Mouse (Mus musculus) lung, postnatal 4 days (tissue): Measurements from ENCODE around the gene Spata32.
A peak's percentile ranks its signal among the peaks of the same experiment; 100 is the strongest.

Source experiments
- DNase-seq, 2 experiments: peaks; one replicate each; pipeline ENCODE4 v3.0.0; 2021

The Spata32 gene

DNA sequence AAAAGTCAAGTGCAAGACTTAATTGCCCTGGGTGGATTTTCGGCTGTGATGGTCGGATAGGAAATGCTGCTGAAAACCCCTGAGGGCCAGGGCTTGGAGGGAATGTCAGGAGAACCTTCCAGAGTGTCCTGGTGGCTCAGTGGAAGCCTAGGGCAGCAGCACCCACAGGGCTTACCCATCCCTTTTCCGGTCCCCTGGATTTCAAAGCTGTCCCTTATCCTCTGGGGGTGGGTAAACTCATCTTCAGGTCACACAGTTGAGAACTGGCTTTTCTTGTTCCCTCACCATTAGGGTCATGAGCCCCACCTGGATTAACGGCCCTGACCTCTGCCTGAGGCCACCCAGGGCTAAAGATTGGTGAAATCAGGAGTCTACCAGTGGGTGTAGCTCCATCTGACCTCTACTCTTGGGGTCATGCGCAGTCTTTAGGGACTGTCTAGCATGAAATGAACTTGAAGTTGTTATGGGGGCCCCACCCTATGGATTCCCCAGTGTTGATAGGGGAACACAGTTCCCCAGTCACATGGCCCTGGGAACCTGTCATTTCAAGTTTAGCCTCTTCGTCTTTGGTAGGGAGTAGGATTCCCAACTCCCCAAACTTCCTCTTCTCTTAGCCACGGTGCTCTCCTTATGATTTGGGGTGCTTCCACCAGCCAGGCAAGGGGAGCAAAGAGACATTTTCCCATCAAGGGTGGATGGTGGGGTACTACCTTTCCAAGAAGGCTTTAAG is 45.0 kb downstream of the Spata32 start:
- DNase-seq: peak in 1 of 2 experiments; percentile 32

GRCm38 (mm10) chr11:103172392-103173040 is 45.7 kb downstream of the Spata32 start:
- DNase-seq: no peak

- peak in 1 of 2 experiments; percentile 36 for DNase-seq
Observed at GRCm38 (mm10) chr11:103171703-103172391, 46.4 kb downstream of the Spata32 start.

DNA sequence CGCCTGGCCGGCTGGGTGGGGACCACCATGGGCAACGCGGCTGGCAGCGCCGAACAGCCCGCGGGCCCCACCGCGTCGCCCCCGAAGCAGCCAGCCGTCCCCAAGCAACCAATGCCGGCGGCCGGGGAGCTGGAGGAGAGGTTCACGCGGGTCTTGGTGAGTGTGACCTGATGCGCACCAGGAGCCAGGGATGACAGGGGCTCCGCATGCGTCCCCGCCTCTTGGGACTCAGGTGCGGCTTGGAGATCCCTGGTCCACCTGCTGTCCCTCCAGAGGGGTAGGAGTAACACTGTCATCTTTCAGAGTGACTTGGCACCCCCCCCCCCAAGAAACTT is 47.0 kb downstream of the Spata32 start:
- no peak for DNase-seq

DNA sequence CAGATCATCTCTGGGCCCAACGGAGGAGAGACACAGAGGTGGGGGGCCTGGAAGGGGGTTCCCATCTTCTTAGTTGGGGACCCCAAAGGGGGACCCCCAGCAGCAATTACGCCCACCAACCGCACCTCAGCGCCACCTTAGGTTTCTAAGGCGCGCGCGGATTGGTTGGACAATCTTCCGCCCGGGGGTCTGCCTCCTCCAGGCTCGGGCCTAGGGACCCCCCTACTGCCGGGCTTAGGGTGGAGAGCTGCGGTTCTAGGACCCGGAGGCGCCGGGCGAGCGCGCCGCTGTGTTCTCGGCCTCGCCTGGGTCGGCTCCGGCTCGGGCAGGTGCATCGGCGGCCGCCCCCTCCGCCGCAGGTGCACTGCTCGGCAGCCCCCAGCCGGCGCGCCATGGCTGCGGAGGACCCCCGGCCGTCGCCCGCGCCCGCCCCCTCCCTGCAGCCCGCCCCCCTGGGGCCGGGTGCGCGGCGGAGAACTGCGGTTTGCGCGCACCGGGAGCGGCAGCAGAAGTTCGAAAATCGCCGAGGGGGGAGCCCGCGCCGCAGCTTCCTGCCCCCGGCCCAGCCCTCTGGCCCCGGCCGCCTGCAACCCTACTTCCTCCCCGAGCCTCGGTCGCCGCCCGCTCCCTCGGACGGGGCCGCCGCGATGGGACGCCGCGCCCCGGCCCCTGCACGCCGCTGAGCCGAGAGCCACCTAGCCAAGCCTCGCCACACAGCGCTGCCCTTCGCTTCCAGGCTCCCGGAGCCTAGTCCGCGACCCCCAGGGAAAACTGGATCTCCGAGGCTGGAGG is 47.5 kb downstream of the Spata32 start, which contains the start of gene Fmnl1:
Gene Fmnl1 (plus strand): TSS at position 614 of the 792 bp plus-strand sequence.
- peak; percentile 73 to 77 for DNase-seq

DNA sequence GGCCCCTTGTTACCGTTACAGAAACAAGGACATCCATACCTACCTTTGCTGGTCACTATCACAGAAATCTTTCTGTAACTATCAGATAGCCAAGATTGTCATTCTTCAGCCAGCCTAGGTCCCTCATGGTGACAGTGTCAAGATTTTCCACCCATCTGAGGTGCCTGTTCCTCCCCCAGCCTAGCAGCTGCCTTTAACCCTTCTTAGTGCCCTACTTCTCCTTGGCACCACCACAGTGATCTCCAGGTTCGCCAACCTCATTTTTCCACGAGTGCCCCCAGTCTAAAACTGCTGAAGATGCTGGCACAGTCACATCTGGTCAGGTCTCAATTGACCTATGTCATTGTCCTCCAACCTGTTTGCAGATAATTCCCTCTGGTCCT is 48.1 kb downstream of the Spata32 start:
- no peak for DNase-seq

- DNase-seq: no peak
Observed at GRCm38 (mm10) chr11:103169664-103170063, 48.6 kb downstream of the Spata32 start.

- peak; percentile 61 to 81 for DNase-seq
Observed at GRCm38 (mm10) chr11:103168690-103169390, 49.4 kb downstream of the Spata32 start.

GRCm38 (mm10) chr11:103164391-103164790 is 53.8 kb downstream of the Spata32 start:
- DNase-seq: peak in 1 of 2 experiments; percentile 35

GRCm38 (mm10) chr11:103162132-103162531 is 56.1 kb downstream of the Spata32 start:
- DNase-seq: peak in 1 of 2 experiments; percentile 47

DNA sequence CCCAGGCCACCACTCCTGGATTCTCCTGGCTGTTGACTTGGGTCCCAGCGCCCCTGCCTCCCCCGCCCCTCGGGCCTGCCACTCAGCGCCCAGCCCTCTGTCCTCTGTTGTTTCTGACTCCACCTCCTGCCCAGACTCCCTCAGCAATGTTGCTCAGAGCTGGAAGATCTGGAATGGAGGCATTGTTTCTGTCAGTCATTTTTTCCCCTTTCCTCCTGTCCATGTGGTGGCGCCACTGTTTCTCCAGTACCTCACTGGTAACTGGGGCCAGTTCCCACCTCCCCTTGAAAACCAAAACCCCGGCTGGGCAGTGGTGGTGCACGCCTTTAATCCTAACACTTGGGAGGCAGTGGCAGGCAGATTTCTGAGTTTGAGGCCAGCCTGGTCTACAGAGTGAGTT is 56.8 kb downstream of the Spata32 start:
- DNase-seq: no peak

DNA sequence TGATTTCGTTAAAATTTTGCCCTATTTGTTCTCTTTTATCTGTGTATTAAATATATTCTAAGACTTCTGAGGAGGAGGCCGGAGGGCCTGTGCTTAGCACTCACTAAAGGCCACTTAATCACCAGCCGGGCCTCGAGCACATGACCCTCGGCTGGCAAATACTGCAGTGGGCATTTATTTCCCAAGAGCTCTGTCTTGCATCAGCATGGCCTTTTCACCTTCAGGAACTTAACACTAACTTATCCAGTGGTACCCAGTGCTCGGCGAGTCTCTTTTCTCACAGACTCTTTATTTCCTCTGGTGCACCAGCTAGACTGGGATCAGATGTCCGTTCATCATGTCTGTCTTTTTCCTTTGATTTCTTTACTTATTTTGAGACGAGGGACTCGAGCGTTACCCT is 57.5 kb downstream of the Spata32 start:
- DNase-seq: no peak

DNA sequence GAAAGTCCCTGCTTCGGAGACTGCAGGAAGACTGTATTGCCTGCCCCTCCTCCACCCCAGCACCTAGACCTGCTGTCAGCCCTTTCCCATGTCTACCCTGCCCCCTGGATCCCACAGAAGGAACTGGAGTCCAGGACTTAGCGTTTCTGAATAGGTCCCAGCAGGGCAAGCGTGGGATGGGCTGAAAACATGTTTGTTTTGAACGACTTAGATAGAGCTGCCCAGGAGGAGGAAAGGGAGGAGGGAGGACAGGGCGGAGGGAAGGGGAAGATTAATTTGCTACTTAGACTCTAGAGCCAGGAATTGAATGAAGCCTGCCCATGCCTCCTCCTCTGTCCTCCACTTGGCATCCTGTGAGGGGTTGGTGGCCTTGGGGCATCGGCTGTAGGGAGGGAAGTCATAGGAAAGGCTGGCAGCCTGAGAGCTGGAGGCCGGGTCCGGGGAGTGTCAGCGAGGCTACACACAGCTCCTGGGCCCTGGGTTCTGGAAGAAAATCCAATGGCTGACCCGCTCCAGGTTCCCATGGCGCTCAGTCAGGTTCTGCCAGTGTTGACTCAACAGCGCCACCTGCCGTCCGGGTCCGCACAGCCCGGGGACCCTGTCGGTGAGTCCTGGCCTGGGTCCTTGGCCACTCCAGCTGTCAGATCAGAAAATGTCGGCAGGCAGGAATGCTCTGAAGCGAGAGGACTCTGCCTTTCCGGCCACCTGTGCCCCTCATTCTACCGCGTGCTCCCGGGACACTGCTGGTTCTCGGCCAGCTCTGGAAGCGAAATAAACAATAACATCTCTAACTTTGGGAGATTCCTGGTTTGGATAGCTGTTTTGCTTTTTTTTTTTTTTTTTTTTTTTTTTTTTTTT is 59.4 kb downstream of the Spata32 start:
- DNase-seq: peak; percentile 96 to 98
